Mouse (Mus musculus) liver, embryonic 14.5 days (tissue): ENCODE results near the gene Mier3. TPM values are rescaled to one million over a fixed set of nuclear protein-coding genes. Genes with fewer than 3 reads are reported as not detected.
A peak's percentile ranks its signal among the peaks of the same experiment; 100 is the strongest.

ENCODE experiments used
- ATAC-seq: fragments of 200-750 bp; cut with Nextera tagmentation; 2 replicates; pipeline ENCODE4 v1.8.0; 2017; ENCODE audit warnings: moderate number of reproducible peaks, mild to moderate bottlenecking, moderate library complexity; ENCODE audit not compliant: insufficient read depth
- DNase-seq, 3 experiments: peaks; one replicate each; pipeline ENCODE4 v3.0.0-alpha.2; 2012 to 2013; ENCODE audit warnings: low read depth in 3 of 3, low spot score in 3 of 3
- H3K27ac ChIP-seq: fragments of 300-500 bp; sonication (generic); 2 replicates; pipeline ENCODE4 v1.5.1; 2014; ENCODE audit warnings: moderate library complexity, mild to moderate bottlenecking, control low read depth, inconsistent platforms
- H3K27me3 ChIP-seq: fragments of 300-500 bp; sonication (generic); 2 replicates; pipeline ENCODE4 v1.6.1; 2014; ENCODE audit warnings: mild to moderate bottlenecking, low read length, moderate library complexity; ENCODE audit not compliant: control insufficient read depth, insufficient read depth
- H3K36me3 ChIP-seq: fragments of 300-500 bp; sonication (generic); replicated peaks from 2 replicates; pipeline ENCODE4 v1.6.1; 2014; ENCODE audit warnings: low read depth; ENCODE audit not compliant: control insufficient read depth, insufficient read depth
- H3K4me1 ChIP-seq, 2 experiments: fragments of 200-500 bp in 1 of 2; fragments of 300-500 bp in 1 of 2; sonication (generic) in 1 of 2; replicated peaks; 2 replicates each; pipeline ENCODE4 v1.6.1; 2012 to 2014; ENCODE audit warnings: antibody characterized with exemption in 1 of 2, inconsistent platforms in 1 of 2, low read length in 1 of 2; ENCODE audit not compliant: control insufficient read depth in 2 of 2, insufficient read depth in 2 of 2
- H3K4me2 ChIP-seq: fragments of 300-500 bp; sonication (generic); 2 replicates; pipeline ENCODE4 v1.6.1; 2014; ENCODE audit warnings: low read depth, mild to moderate bottlenecking, control low read depth, moderate library complexity
- H3K4me3 ChIP-seq, 2 experiments: fragments of 200-500 bp in 1 of 2; fragments of 300-500 bp in 1 of 2; sonication (generic) in 1 of 2; 2 replicates each; pipeline ENCODE4 v1.5.1; 2012 to 2014; ENCODE audit warnings: low read depth in 2 of 2, low read length in 2 of 2, mild to moderate bottlenecking in 2 of 2, control low read depth in 1 of 2, inconsistent platforms in 1 of 2, moderate library complexity in 1 of 2; ENCODE audit not compliant: insufficient read depth in 1 of 2
- H3K9ac ChIP-seq: fragments of 300-500 bp; sonication (generic); replicated peaks from 2 replicates; pipeline ENCODE4 v1.6.1; 2014; ENCODE audit warnings: mild to moderate bottlenecking, control low read depth, moderate library complexity
- H3K9me3 ChIP-seq: fragments of 300-500 bp; sonication (generic); 2 replicates; pipeline ENCODE4 v1.6.1; 2016; ENCODE audit warnings: low read length, mixed read lengths; ENCODE audit not compliant: control insufficient read depth
- CTCF ChIP-seq: IDR thresholded peaks from 2 replicates; pipeline ENCODE4 v1.5.1; 2016; ENCODE audit warnings: antibody characterized with exemption, low read depth, control low read depth
- EP300 ChIP-seq: IDR thresholded peaks from 2 replicates; pipeline ENCODE4 v1.6.1; 2016; ENCODE audit warnings: antibody characterized with exemption, low read depth
- WGBS: fragments of 180-500 bp; shearing (Covaris S2); extraction: QIAGEN DNeasy Blood & Tissue Kit; methylation state at CpG from one replicate; pipeline ENCODE4 v1.1.7; 2014; ENCODE audit not compliant: insufficient replicate concordance; 5-methylcytosine and 5-hydroxymethylcytosine counted together
- polyA plus RNA-seq, 2 experiments: library from polyadenylated mRNA; depleted of rRNA in 1 of 2; stranded (reverse) in 1 of 2; unstranded in 1 of 2; fragments of >200 nt; fragmentation: Nextera tagmentation in 1 of 2; extraction: Ambion mirVana in 1 of 2; gene quantifications; 2 replicates each; pipeline versions ENCODE4 v1.2.1 to v1.2.3; 2012 to 2014

Gene Mier3
- polyA plus RNA-seq, 2 experiments, result 7.8 to 16.5 TPM

- ATAC-seq, result no peak
- H3K27me3 ChIP-seq, result no peaks in the 10 kb centered on the region
- no peaks in the 10 kb centered on the region for H3K36me3 ChIP-seq
- TF ChIP-seq CTCF, result no peak
- TF ChIP-seq EP300, result no peak
- peaks cover 16 to 18% of the 10 kb centered on the region in 2 experiments for H3K4me1 ChIP-seq
- WGBS, result 45% methylated on average over 7 of the region's 7 CpGs
- H3K27ac ChIP-seq, result no peak overlapping the region
- H3K4me2 ChIP-seq, result no peak overlapping the region
- H3K9ac ChIP-seq, result no peak overlapping the region
- no peaks in the 10 kb centered on the region for H3K9me3 ChIP-seq
- no peak overlapping the region for H3K4me3 ChIP-seq
- no peak for DNase-seq
These were observed 60.6 kb downstream of the Mier3 start for GRCm38 (mm10) chr13:111741204-111741990.

- peak; percentile 57 to 71 (median 63) for DNase-seq
- Histone ChIP-seq H3K4me2 (no peak overlapping the region), H3K36me3 (no peaks in the 10 kb centered on the region; the same call in 1 of the 2 replicates), H3K9me3 (no peaks in the 10 kb centered on the region), H3K27ac (no peak overlapping the region), H3K4me1 (peaks cover 19 to 23% of the 10 kb centered on the region in 2 experiments), H3K27me3 (no peaks in the 10 kb centered on the region), H3K4me3 (no peak overlapping the region), H3K9ac (no peak overlapping the region)
- TF ChIP-seq CTCF (peak; percentile 70), EP300 (no peak)
- WGBS, result 55% methylated on average over 6 of the region's 6 CpGs
- ATAC-seq, result no peak
These were observed 61.3 kb downstream of the Mier3 start for GRCm38 (mm10) chr13:111741991-111742615.

GRCm38 (mm10) chr13:111744233-111745000, 63.6 kb downstream of the Mier3 start:
- Histone ChIP-seq H3K9ac (peak overlapping the region; percentile 16), H3K4me1 (peaks cover 25% of the 10 kb centered on the region in 2 experiments), H3K36me3 (peaks cover 19% of the 10 kb centered on the region), H3K9me3 (no peaks in the 10 kb centered on the region), H3K27me3 (no peaks in the 10 kb centered on the region), H3K4me2 (peak overlapping the region; percentile 55), H3K27ac (peak overlapping the region; percentile 80), H3K4me3 (no peak overlapping the region)
- 52% methylated on average over 6 of the region's 6 CpGs for WGBS
- TF ChIP-seq EP300, result peak; percentile 67
- TF ChIP-seq CTCF, result no peak
- DNase-seq (peak; percentile 43 to 53 (median 45)), ATAC-seq (peak; percentile 83)

GRCm38 (mm10) chr13:111745216-111745615, 64.4 kb downstream of the Mier3 start:
- Histone ChIP-seq H3K9ac (no peak overlapping the region; the same call in 1 of the 2 replicates), H3K4me3 (no peak overlapping the region), H3K27ac (peak overlapping the region; percentile 80), H3K36me3 (peaks cover 27% of the 10 kb centered on the region), H3K27me3 (no peaks in the 10 kb centered on the region), H3K9me3 (no peaks in the 10 kb centered on the region), H3K4me1 (peaks cover 25% of the 10 kb centered on the region in 2 experiments), H3K4me2 (no peak overlapping the region)
- DNase-seq (no peak), ATAC-seq (no peak)
- TF ChIP-seq EP300 (no peak), CTCF (no peak)
- 46% methylated on average over 7 of the region's 7 CpGs for WGBS
